Mouse (Mus musculus) MEL (cell line): Measurements from ENCODE around the gene Vegfb. TPM values are rescaled to one million over a fixed set of nuclear protein-coding genes. Genes with fewer than 3 reads are reported as not detected.

ENCODE experiments used
- DNase-seq: peaks from one replicate; pipeline ENCODE4 v3.0.0; 2011; ENCODE audit warnings: low read depth, low spot score
- H3K27ac ChIP-seq: 2 replicates; pipeline ENCODE4 v1.5.1; 2012; ENCODE audit warnings: low read depth, mild to moderate bottlenecking, control low read depth, low read length, moderate library complexity; ENCODE audit not compliant: control insufficient read depth
- H3K27me3 ChIP-seq, 2 experiments: fragments of 150-350 bp in 1 of 2; sonication (generic) in 1 of 2; 2 replicates each; pipeline ENCODE4 v1.6.1; 2012; ENCODE audit warnings: low read length in 2 of 2, mild to moderate bottlenecking in 2 of 2, improper control_type of control experiment in 1 of 2, moderate library complexity in 1 of 2; ENCODE audit not compliant: insufficient read depth in 2 of 2, control insufficient read depth in 1 of 2
- H3K36me3 ChIP-seq, 2 experiments: 2 replicates each; pipeline ENCODE4 v1.6.1; 2012 to 2014; ENCODE audit warnings: low read length in 2 of 2, improper control_type of control experiment in 1 of 2, inconsistent platforms in 1 of 2, mild to moderate bottlenecking in 1 of 2; ENCODE audit not compliant: insufficient read depth in 2 of 2, control insufficient read depth in 1 of 2
- H3K4me1 ChIP-seq, 2 experiments: fragments of 150-350 bp in 1 of 2; sonication (generic) in 1 of 2; 2 replicates each; pipeline ENCODE4 v1.6.1; 2012; ENCODE audit warnings: low read length in 2 of 2, improper control_type of control experiment in 1 of 2, mild to moderate bottlenecking in 1 of 2; ENCODE audit not compliant: insufficient read depth in 2 of 2, control insufficient read depth in 1 of 2
- H3K4me3 ChIP-seq, 2 experiments: fragments of 150-350 bp in 1 of 2; sonication (generic) in 1 of 2; 2 replicates each; pipeline ENCODE4 v1.5.1; 2012; ENCODE audit warnings: low read depth in 2 of 2, low read length in 2 of 2, mild to moderate bottlenecking in 2 of 2, moderate library complexity in 2 of 2, control low read depth in 1 of 2, improper control_type of control experiment in 1 of 2; ENCODE audit not compliant: control insufficient read depth in 1 of 2, insufficient read depth in 1 of 2
- H3K79me2 ChIP-seq: 2 replicates; pipeline ENCODE4 v1.6.1; 2012; ENCODE audit warnings: mild to moderate bottlenecking, low read length, moderate library complexity; ENCODE audit not compliant: control insufficient read depth, poor library complexity, insufficient read depth
- H3K9ac ChIP-seq: 2 replicates; pipeline ENCODE4 v1.6.1; 2012; ENCODE audit warnings: low read depth, mild to moderate bottlenecking, control low read depth, low read length, moderate library complexity; ENCODE audit not compliant: control insufficient read depth, poor library complexity, severe bottlenecking
- H3K9me3 ChIP-seq: fragments of 150-350 bp; sonication (generic); replicated peaks from 2 replicates; pipeline ENCODE4 v1.6.1; 2012; ENCODE audit warnings: mild to moderate bottlenecking, low read length, improper control_type of control experiment, moderate library complexity; ENCODE audit not compliant: insufficient read depth
- BHLHE40 ChIP-seq: IDR thresholded peaks from 2 replicates; pipeline ENCODE4 v1.6.1; 2012; ENCODE audit warnings: low read depth, mild to moderate bottlenecking, inconsistent platforms, low read length, improper control_type of control experiment, borderline replicate concordance
- CHD1 ChIP-seq: IDR thresholded peaks from 2 replicates; pipeline ENCODE4 v1.6.1; 2012; ENCODE audit warnings: low read depth, mild to moderate bottlenecking, inconsistent platforms, low read length, improper control_type of control experiment
- CHD2 ChIP-seq: IDR thresholded peaks from 2 replicates; pipeline ENCODE4 v1.6.1; 2011; ENCODE audit warnings: low read length, improper control_type of control experiment
- CTCF ChIP-seq, 3 experiments: IDR thresholded peaks in 2 of 3; conservative IDR thresholded peaks in 1 of 3; 2 replicates each; pipeline ENCODE4 v1.5.1; 2011 to 2012; ENCODE audit warnings: low read length in 3 of 3, low read depth in 2 of 3, mild to moderate bottlenecking in 2 of 3, improper control_type of control experiment in 1 of 3, inconsistent platforms in 1 of 3, mixed read lengths in 1 of 3, moderate library complexity in 1 of 3; ENCODE audit not compliant: control insufficient read depth in 1 of 3, insufficient read depth in 1 of 3, poor library complexity in 1 of 3, severe bottlenecking in 1 of 3
- EP300 ChIP-seq, 2 experiments: IDR thresholded peaks; 2 replicates each; pipeline ENCODE4 v1.6.1; 2011; ENCODE audit warnings: improper control_type of control experiment in 2 of 2, low read length in 2 of 2, low read depth in 1 of 2, mild to moderate bottlenecking in 1 of 2
- ETS1 ChIP-seq: IDR thresholded peaks from 2 replicates; pipeline ENCODE4 v1.6.1; 2012; ENCODE audit warnings: low read depth, mild to moderate bottlenecking, inconsistent platforms, low read length, improper control_type of control experiment, moderate library complexity
- HCFC1 ChIP-seq: IDR thresholded peaks from 2 replicates; pipeline ENCODE4 v1.6.1; 2012; ENCODE audit warnings: low read depth, mild to moderate bottlenecking, inconsistent platforms, low read length, improper control_type of control experiment, moderate library complexity
- JUND ChIP-seq: IDR thresholded peaks from 2 replicates; pipeline ENCODE4 v1.6.1; 2011; ENCODE audit warnings: low read depth, mild to moderate bottlenecking, improper control_type of control experiment, low read length
- KAT2A ChIP-seq: conservative IDR thresholded peaks from 2 replicates; pipeline ENCODE4 v1.6.1; 2012; ENCODE audit warnings: low read depth, low read length, improper control_type of control experiment, inconsistent platforms
- MEF2A ChIP-seq: IDR thresholded peaks from 2 replicates; pipeline ENCODE4 v1.6.1; 2014; ENCODE audit warnings: low read depth, mild to moderate bottlenecking, inconsistent platforms, low read length, improper control_type of control experiment; ENCODE audit not compliant: poor library complexity, insufficient replicate concordance, severe bottlenecking; ENCODE audit errors: extremely low read depth
- MXI1 ChIP-seq: IDR thresholded peaks from 2 replicates; pipeline ENCODE4 v1.6.1; 2011; ENCODE audit warnings: mild to moderate bottlenecking, low read depth, low read length, improper control_type of control experiment
- MYC ChIP-seq: IDR thresholded peaks from 2 replicates; pipeline ENCODE4 v1.6.1; 2011; ENCODE audit warnings: low read depth, mild to moderate bottlenecking, low read length, improper control_type of control experiment, moderate library complexity
- NRF1 ChIP-seq: IDR thresholded peaks from 2 replicates; pipeline ENCODE4 v1.6.1; 2014; ENCODE audit warnings: low read depth, mild to moderate bottlenecking, inconsistent platforms, low read length, improper control_type of control experiment, moderate library complexity; ENCODE audit not compliant: poor library complexity, insufficient read depth, severe bottlenecking
- POLR2A ChIP-seq, 2 experiments: IDR thresholded peaks; 2 replicates each; pipeline ENCODE4 v1.6.1; 2011 to 2012; ENCODE audit warnings: low read length in 2 of 2, mild to moderate bottlenecking in 2 of 2, control low read depth in 1 of 2, improper control_type of control experiment in 1 of 2, low read depth in 1 of 2, moderate library complexity in 1 of 2; ENCODE audit not compliant: control insufficient read depth in 1 of 2, insufficient read depth in 1 of 2, poor library complexity in 1 of 2
- POLR2AphosphoS2 ChIP-seq: IDR thresholded peaks from 2 replicates; pipeline ENCODE4 v1.6.1; 2011; ENCODE audit warnings: low read length, improper control_type of control experiment
- POLR2AphosphoS5 ChIP-seq: IDR thresholded peaks from 2 replicates; pipeline ENCODE4 v1.6.1; 2012; ENCODE audit warnings: low read depth, borderline replicate concordance, mild to moderate bottlenecking, inconsistent platforms, low read length, moderate library complexity, mixed read lengths
- RCOR1 ChIP-seq: IDR thresholded peaks from 2 replicates; pipeline ENCODE4 v1.6.1; 2012; ENCODE audit warnings: low read depth, mild to moderate bottlenecking, inconsistent platforms, low read length, improper control_type of control experiment
- SIN3A ChIP-seq: IDR thresholded peaks from 2 replicates; pipeline ENCODE4 v1.6.1; 2012; ENCODE audit warnings: low read length, improper control_type of control experiment, inconsistent platforms
- TBP ChIP-seq: IDR thresholded peaks from 2 replicates; pipeline ENCODE4 v1.8.0; 2011; ENCODE audit warnings: low read depth, low read length, improper control_type of control experiment
- TCF12 ChIP-seq: IDR thresholded peaks from 2 replicates; pipeline ENCODE4 v1.6.1; 2014; ENCODE audit warnings: low read depth, mild to moderate bottlenecking, inconsistent platforms, low read length, improper control_type of control experiment, moderate library complexity
- UBTF ChIP-seq: IDR thresholded peaks from 2 replicates; pipeline ENCODE4 v1.6.1; 2012; ENCODE audit warnings: low read depth, mild to moderate bottlenecking, inconsistent platforms, low read length, improper control_type of control experiment, moderate library complexity, borderline replicate concordance; ENCODE audit not compliant: insufficient read depth
- USF2 ChIP-seq, 2 experiments: IDR thresholded peaks; 2 replicates each; pipeline ENCODE4 v1.6.1; 2011 to 2012; ENCODE audit warnings: improper control_type of control experiment in 2 of 2, low read length in 2 of 2, borderline replicate concordance in 1 of 2, inconsistent platforms in 1 of 2, low read depth in 1 of 2, mild to moderate bottlenecking in 1 of 2; ENCODE audit not compliant: insufficient read depth in 1 of 2
- ZC3H11A ChIP-seq: IDR thresholded peaks from 2 replicates; pipeline ENCODE4 v1.6.1; 2012; ENCODE audit warnings: low read depth, mild to moderate bottlenecking, inconsistent platforms, low read length, improper control_type of control experiment
- ZKSCAN1 ChIP-seq: IDR thresholded peaks from 2 replicates; pipeline ENCODE4 v1.6.1; 2012; ENCODE audit warnings: low read depth, mild to moderate bottlenecking, inconsistent platforms, low read length, improper control_type of control experiment, moderate library complexity
- polyA plus RNA-seq, 2 experiments: library from polyadenylated mRNA; stranded (reverse) in 1 of 2; unstranded in 1 of 2; fragments of >175 nt in 1 of 2; fragments of >200 nt in 1 of 2; gene quantifications; 2 replicates each; pipeline versions ENCODE4 v1.2.1 to v1.2.4; 2012; ENCODE audit warnings: low replicate concordance in 2 of 2, low read depth in 1 of 2; ENCODE audit not compliant: insufficient read length in 2 of 2, insufficient read depth in 1 of 2, missing spikeins in 1 of 2
- total RNA-seq: library from RNA; depleted of rRNA; stranded (reverse); fragments of 300-350 nt; gene quantifications from 2 replicates; pipeline ENCODE4 v1.2.3, GENCODE M21; 2012

Vegfb gene
- total and polyA plus RNA-seq, 3 experiments = 11.2 to 67.6 TPM; not detected in 1

DNA sequence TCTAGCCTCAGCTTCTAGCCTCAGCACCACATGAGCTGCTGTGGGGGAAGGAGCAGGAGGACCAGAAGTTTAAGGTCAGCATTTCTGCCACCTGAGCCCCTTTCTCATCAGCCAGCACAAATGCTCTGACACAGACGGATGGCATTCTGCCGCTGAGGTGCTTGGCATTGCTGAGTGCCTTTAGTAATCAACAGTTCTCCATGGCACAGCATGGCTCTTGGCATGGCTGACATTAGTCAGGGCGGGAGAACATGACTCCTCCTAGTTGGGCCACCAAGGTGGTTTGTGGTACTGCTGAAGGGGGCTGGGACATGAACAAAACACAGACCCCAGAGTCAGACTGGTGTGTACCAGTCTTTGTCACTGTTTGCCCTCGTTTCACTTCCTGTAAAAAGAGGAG lies 39.3 kb downstream of the Vegfb start:
- no peak for TF ChIP-seq JUND
- TF ChIP-seq CHD1 = no peak
- TF ChIP-seq EP300 (IDR thresholded peaks at IDR 0.05; ENCODE audit: low read depth in 1 of 2, low read length in 2 of 2) = no peak
- TF ChIP-seq ETS1 = no peak
- TF ChIP-seq POLR2A (IDR thresholded peaks at IDR 0.05; ENCODE audit: control insufficient read depth in 1 of 2, insufficient read depth in 1 of 2, low read depth in 1 of 2, low read length in 2 of 2, poor library complexity in 1 of 2) = no peak
- no peak for TF ChIP-seq KAT2A
- no peak for TF ChIP-seq HCFC1
- no peak for TF ChIP-seq MYC
- TF ChIP-seq CTCF (IDR thresholded peaks at IDR 0.05 in 2 of 3, conservative IDR thresholded peaks at IDR 0.05 in 1 of 3; ENCODE audit: control insufficient read depth in 1 of 3, insufficient read depth in 1 of 3, low read depth in 2 of 3, low read length in 3 of 3, poor library complexity in 1 of 3, severe bottlenecking in 1 of 3) = no peak
- no peak for TF ChIP-seq MXI1
- TF ChIP-seq NRF1 = no peak
- no peak for TF ChIP-seq BHLHE40
- TF ChIP-seq USF2 (IDR thresholded peaks at IDR 0.05; ENCODE audit: borderline replicate concordance in 1 of 2, insufficient read depth in 1 of 2, low read depth in 1 of 2, low read length in 2 of 2) = no peak
- TF ChIP-seq CHD2 = no peak
- no peak for TF ChIP-seq UBTF
- no peak for TF ChIP-seq TBP
- TF ChIP-seq RCOR1 = no peak
- no peak for TF ChIP-seq MEF2A
- DNase-seq = no peak
- Histone ChIP-seq H3K79me2 (peaks cover 1% of the 10 kb centered on the region; the same call in 1 of the 2 replicates), H3K9ac (no peak overlapping the region), H3K4me1 (0 out of 4 replicates have a peak, but pooled peaks cover 0 to 6% of the 10 kb centered on the region in 2 experiments), H3K4me3 (no peak overlapping the region), H3K27me3 (no peaks in the 10 kb centered on the region), H3K27ac (no peak overlapping the region), H3K36me3 (peaks cover 0 to 6% of the 10 kb centered on the region in 2 experiments; a peak in 1 of 4 replicates), H3K9me3 (no peaks in the 10 kb centered on the region)

DNA sequence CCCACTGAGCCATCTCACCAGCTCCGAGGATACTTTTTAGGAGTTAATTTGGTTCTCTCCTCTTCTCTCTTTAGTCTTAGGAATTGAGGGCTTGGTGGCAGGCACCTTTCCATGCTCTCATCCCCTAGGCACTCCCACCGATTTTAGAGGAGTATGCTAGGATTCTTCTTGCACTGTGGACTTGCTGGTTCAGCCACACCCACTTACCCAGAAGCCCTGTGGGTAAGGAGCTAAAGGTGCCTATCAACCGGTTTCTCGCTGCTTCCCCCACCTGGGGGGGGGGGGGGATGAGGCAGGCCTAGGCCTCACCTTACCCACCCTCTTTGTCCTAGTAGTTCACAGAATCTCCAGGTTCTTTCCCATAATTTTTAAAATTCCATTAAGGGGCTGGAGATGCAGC lies 39.7 kb downstream of the Vegfb start:
- Histone ChIP-seq H3K9ac (no peak overlapping the region), H3K9me3 (no peaks in the 10 kb centered on the region), H3K4me1 (peaks cover 0 to 9% of the 10 kb centered on the region in 2 experiments; a peak in 2 of 4 replicates), H3K27ac (no peak overlapping the region)
- no peak for DNase-seq
- TF ChIP-seq CHD2 = no peak
- TF ChIP-seq ZC3H11A = no peak
- no peak for TF ChIP-seq TBP
- no peak for TF ChIP-seq ZKSCAN1
- no peak for TF ChIP-seq NRF1
- no peak for TF ChIP-seq POLR2A (IDR thresholded peaks at IDR 0.05; ENCODE audit: control insufficient read depth in 1 of 2, insufficient read depth in 1 of 2, low read depth in 1 of 2, low read length in 2 of 2, poor library complexity in 1 of 2)
- no peak for TF ChIP-seq TCF12
- no peak for TF ChIP-seq BHLHE40
- TF ChIP-seq POLR2AphosphoS2 = no peak
- no peak for TF ChIP-seq POLR2AphosphoS5
- no peak for TF ChIP-seq RCOR1
- TF ChIP-seq SIN3A = no peak
- TF ChIP-seq, all 39 proteins: peak for 0
- peaks cover 3% of the 10 kb centered on the region; the same call in 1 of the 2 replicates for H3K79me2 ChIP-seq
- no peaks in the 10 kb centered on the region for H3K27me3 ChIP-seq
- H3K4me3 ChIP-seq = no peak overlapping the region
- peaks cover 0 to 4% of the 10 kb centered on the region in 2 experiments; a peak in 1 of 4 replicates for H3K36me3 ChIP-seq
